Mouse (Mus musculus) CH12.LX (cell line): ENCODE measurements around the gene Dlgap3. TPM values are rescaled to one million over a fixed set of nuclear protein-coding genes. Genes with fewer than 3 reads are reported as not detected.

Experiments
- DNase-seq: peaks from one replicate; pipeline ENCODE4 v3.0.0-alpha.2; 2013; ENCODE audit errors: extremely low read depth
- H3K27ac ChIP-seq: 2 replicates; pipeline ENCODE4 v1.5.1; 2012; ENCODE audit warnings: low read depth, mild to moderate bottlenecking, control low read depth, moderate library complexity; ENCODE audit not compliant: insufficient read depth
- H3K27me3 ChIP-seq: replicated peaks from 2 replicates; pipeline ENCODE3; 2012; ENCODE audit warnings: inconsistent platforms
- H3K36me3 ChIP-seq, 2 experiments: replicated peaks in 1 of 2; 2 replicates each; pipeline versions ENCODE3 to v1.6.1; 2012; ENCODE audit warnings: inconsistent platforms in 1 of 2, low read length in 1 of 2, mild to moderate bottlenecking in 1 of 2, mixed read lengths in 1 of 2, moderate library complexity in 1 of 2; ENCODE audit not compliant: control insufficient read depth in 1 of 2, insufficient read depth in 1 of 2
- H3K4me1 ChIP-seq, 2 experiments: 2 replicates each; pipeline ENCODE4 v1.6.1; 2012; ENCODE audit warnings: inconsistent platforms in 1 of 2, moderate library complexity in 1 of 2; ENCODE audit not compliant: insufficient read depth in 2 of 2, control insufficient read depth in 1 of 2
- H3K4me2 ChIP-seq: 2 replicates; pipeline ENCODE4 v1.6.1; 2012; ENCODE audit warnings: low read depth, mild to moderate bottlenecking, control low read depth; ENCODE audit not compliant: poor library complexity, insufficient read depth, severe bottlenecking
- H3K4me3 ChIP-seq, 3 experiments: fragments of 150-350 bp in 1 of 3; sonication (generic) in 1 of 3; replicated peaks in 1 of 3; 2 replicates each; pipeline versions ENCODE3 to v1.5.1; 2011 to 2012; ENCODE audit warnings: low read depth in 2 of 3, low read length in 2 of 3, mild to moderate bottlenecking in 2 of 3, moderate library complexity in 2 of 3, control low read depth in 1 of 3, improper control_type of control experiment in 1 of 3, inconsistent platforms in 1 of 3, mixed read lengths in 1 of 3; ENCODE audit not compliant: poor library complexity in 1 of 3
- H3K79me2 ChIP-seq: replicated peaks from 2 replicates; pipeline ENCODE4 v1.6.1; 2012; ENCODE audit warnings: mild to moderate bottlenecking, moderate library complexity; ENCODE audit not compliant: control insufficient read depth, poor library complexity, insufficient read depth, severe bottlenecking; ENCODE audit errors: extremely low read depth
- H3K9ac ChIP-seq: 2 replicates; pipeline ENCODE4 v1.6.1; 2012; ENCODE audit warnings: low read depth, mild to moderate bottlenecking, control low read depth, moderate library complexity; ENCODE audit not compliant: insufficient read depth
- H3K9me3 ChIP-seq: replicated peaks from 2 replicates; pipeline ENCODE3; 2012; ENCODE audit warnings: low read length, inconsistent platforms, mixed read lengths
- BHLHE40 ChIP-seq: IDR thresholded peaks from 2 replicates; pipeline ENCODE4 v1.6.1; 2011; ENCODE audit warnings: mild to moderate bottlenecking, low read depth, low read length, improper control_type of control experiment
- CHD1 ChIP-seq: IDR thresholded peaks from 2 replicates; pipeline ENCODE4 v1.6.1; 2012; ENCODE audit warnings: low read depth, low read length, improper control_type of control experiment, inconsistent platforms
- CHD2 ChIP-seq: IDR thresholded peaks from 2 replicates; pipeline ENCODE4 v1.6.1; 2011; ENCODE audit warnings: low read length, improper control_type of control experiment
- CTCF ChIP-seq, 2 experiments: IDR thresholded peaks in 1 of 2; conservative IDR thresholded peaks in 1 of 2; 2 replicates each; pipeline ENCODE4 v1.5.1; 2011 to 2012; ENCODE audit warnings: low read depth in 2 of 2, low read length in 2 of 2, improper control_type of control experiment in 1 of 2, inconsistent platforms in 1 of 2, mild to moderate bottlenecking in 1 of 2, moderate library complexity in 1 of 2
- HCFC1 ChIP-seq: IDR thresholded peaks from 2 replicates; pipeline ENCODE4 v1.6.1; 2012; ENCODE audit warnings: low read depth, mild to moderate bottlenecking, inconsistent platforms, low read length, improper control_type of control experiment
- JUND ChIP-seq: conservative IDR thresholded peaks from 2 replicates; pipeline ENCODE4 v1.6.1; 2011; ENCODE audit warnings: low read depth, low read length, improper control_type of control experiment
- KAT2A ChIP-seq: IDR thresholded peaks from 2 replicates; pipeline ENCODE4 v1.6.1; 2012; ENCODE audit warnings: low read length, improper control_type of control experiment, inconsistent platforms; ENCODE audit not compliant: insufficient replicate concordance
- MAFK ChIP-seq: IDR thresholded peaks from 2 replicates; pipeline ENCODE4 v1.6.1; 2011; ENCODE audit warnings: low read length, improper control_type of control experiment; ENCODE audit not compliant: insufficient replicate concordance
- MYC ChIP-seq: IDR thresholded peaks from 2 replicates; pipeline ENCODE4 v1.6.1; 2011; ENCODE audit warnings: low read depth, mild to moderate bottlenecking, improper control_type of control experiment, low read length
- NELFE ChIP-seq: IDR thresholded peaks from 2 replicates; pipeline ENCODE4 v1.6.1; 2011; ENCODE audit warnings: low read depth, low read length, improper control_type of control experiment
- NRF1 ChIP-seq: IDR thresholded peaks from 2 replicates; pipeline ENCODE4 v1.6.1; 2014; ENCODE audit warnings: low read depth, mild to moderate bottlenecking, inconsistent platforms, low read length, improper control_type of control experiment, moderate library complexity
- PAX5 ChIP-seq: IDR thresholded peaks from 2 replicates; pipeline ENCODE4 v1.6.1; 2012; ENCODE audit warnings: low read length, inconsistent platforms, mixed read lengths
- POLR2A ChIP-seq: IDR thresholded peaks from 2 replicates; pipeline ENCODE4 v1.6.1; 2011; ENCODE audit warnings: low read depth, mild to moderate bottlenecking, improper control_type of control experiment, low read length
- POLR2AphosphoS2 ChIP-seq: IDR thresholded peaks from 2 replicates; pipeline ENCODE4 v1.6.1; 2011; ENCODE audit warnings: low read depth, low read length, improper control_type of control experiment
- RCOR1 ChIP-seq: conservative IDR thresholded peaks from 2 replicates; pipeline ENCODE4 v1.6.1; 2012; ENCODE audit warnings: low read depth, mild to moderate bottlenecking, inconsistent platforms, low read length, improper control_type of control experiment
- SMC3 ChIP-seq: IDR thresholded peaks from 2 replicates; pipeline ENCODE4 v1.6.1; 2011; ENCODE audit warnings: low read depth, low read length, improper control_type of control experiment
- TBP ChIP-seq: conservative IDR thresholded peaks from 2 replicates; pipeline ENCODE4 v1.6.1; 2011; ENCODE audit warnings: low read depth, low read length, improper control_type of control experiment
- TCF12 ChIP-seq: IDR thresholded peaks from 2 replicates; pipeline ENCODE4 v1.6.1; 2014; ENCODE audit warnings: low read depth, mild to moderate bottlenecking, inconsistent platforms, low read length, improper control_type of control experiment
- UBTF ChIP-seq: IDR thresholded peaks from 2 replicates; pipeline ENCODE4 v1.6.1; 2012; ENCODE audit warnings: low read depth, mild to moderate bottlenecking, inconsistent platforms, low read length, improper control_type of control experiment, moderate library complexity
- ZMIZ1 ChIP-seq: IDR thresholded peaks from 2 replicates; pipeline ENCODE4 v1.6.1; 2012; ENCODE audit warnings: low read depth, mild to moderate bottlenecking, inconsistent platforms, low read length, improper control_type of control experiment
- ZNF384 ChIP-seq: IDR thresholded peaks from 2 replicates; pipeline ENCODE4 v1.6.1; 2012; ENCODE audit warnings: low read depth, low read length, improper control_type of control experiment, inconsistent platforms
- dilution Hi-C: fragments of 300-500 bp; cut with MboI; formaldehyde crosslinking; loops from 2 replicates; pipeline ENCODE4 v1.14.3; 2020; ENCODE audit warnings: low sequenced_read_pairs; ENCODE audit not compliant: extremely low pct_unique_long_range_greater_than_20kb, extremely low pct_ligation_motif_present
- in situ Hi-C: fragments of 300-500 bp; cut with MboI; formaldehyde crosslinking; loops from 3 replicates; pipeline ENCODE4 v1.14.3; 2019; ENCODE audit warnings: low sequenced_read_pairs, low pct_ligation_motif_present, low pct_unique_long_range_greater_than_20kb, mixed read lengths
- polyA plus RNA-seq: library from polyadenylated mRNA; unstranded; fragments of >175 nt; gene quantifications from 2 replicates; pipeline ENCODE4 v1.2.1, GENCODE M21; 2012; ENCODE audit warnings: low read depth; ENCODE audit not compliant: insufficient read length
- total RNA-seq, 2 experiments: library from RNA; depleted of rRNA; stranded (reverse); fragments of 300-350 nt in 1 of 2; fragments of >200 nt in 1 of 2; gene quantifications; 2 replicates each; pipeline ENCODE4 v1.2.3; 2012 to 2014

The Dlgap3 gene
- total and polyA plus RNA-seq, 3 experiments = 0.07 to 0.55 (median 0.08) TPM

- peaks cover 63% of the 10 kb centered on the region for H3K27me3 ChIP-seq
- no peaks in the 10 kb centered on the region for H3K9me3 ChIP-seq
- H3K36me3 ChIP-seq = no peaks in the 10 kb centered on the region
- no peak overlapping the region for H3K9ac ChIP-seq
- H3K4me1 ChIP-seq = peaks cover 2 to 6% of the 10 kb centered on the region in 2 experiments; a peak in 2 of 4 replicates
- TF ChIP-seq TCF12 (no peak), PAX5 (no peak), UBTF (no peak), JUND (no peak), MAFK (no peak)
- H3K4me3 ChIP-seq = no peak overlapping the region
- dilution Hi-C loops = no loop called here
- H3K79me2 ChIP-seq = no peaks in the 10 kb centered on the region
- H3K4me2 ChIP-seq = no peak overlapping the region
- DNase-seq = no peak
- in situ Hi-C loops = no loop called here
- no peak overlapping the region for H3K27ac ChIP-seq
These were observed 58.2 kb downstream of the Dlgap3 start for GRCm38 (mm10) chr4:127227051-127227673.

GRCm38 (mm10) chr4:127232028-127232427 lies 63.0 kb downstream of the Dlgap3 start:
- no peak overlapping the region for H3K4me2 ChIP-seq
- no peak for DNase-seq
- H3K9me3 ChIP-seq = no peaks in the 10 kb centered on the region
- H3K79me2 ChIP-seq = no peaks in the 10 kb centered on the region
- H3K27me3 ChIP-seq = peaks cover 70% of the 10 kb centered on the region
- H3K4me1 ChIP-seq = peaks cover 4 to 10% of the 10 kb centered on the region in 2 experiments
- no peaks in the 10 kb centered on the region for H3K36me3 ChIP-seq
- no peak overlapping the region for H3K4me3 ChIP-seq
- no peak overlapping the region for H3K27ac ChIP-seq
- dilution Hi-C loops (no loop called here), in situ Hi-C loops (no loop called here)
- no peak overlapping the region for H3K9ac ChIP-seq
- TF ChIP-seq POLR2A (no peak), RCOR1 (no peak), TCF12 (no peak), TBP (no peak), NRF1 (no peak), ZMIZ1 (no peak), NELFE (no peak), SMC3 (no peak), KAT2A (no peak), MYC (no peak), CHD1 (no peak), ZNF384 (no peak), CTCF (conservative IDR thresholded peaks at IDR 0.05 in 1 of 2, IDR thresholded peaks at IDR 0.05 in 1 of 2; ENCODE audit: low read depth in 2 of 2, low read length in 2 of 2) (no peak), BHLHE40 (no peak), HCFC1 (no peak), POLR2AphosphoS2 (no peak), CHD2 (no peak), JUND (no peak)
